Mouse (Mus musculus): Measurements from ENCODE around the gene Ppara.

Gene Ppara

DNA sequence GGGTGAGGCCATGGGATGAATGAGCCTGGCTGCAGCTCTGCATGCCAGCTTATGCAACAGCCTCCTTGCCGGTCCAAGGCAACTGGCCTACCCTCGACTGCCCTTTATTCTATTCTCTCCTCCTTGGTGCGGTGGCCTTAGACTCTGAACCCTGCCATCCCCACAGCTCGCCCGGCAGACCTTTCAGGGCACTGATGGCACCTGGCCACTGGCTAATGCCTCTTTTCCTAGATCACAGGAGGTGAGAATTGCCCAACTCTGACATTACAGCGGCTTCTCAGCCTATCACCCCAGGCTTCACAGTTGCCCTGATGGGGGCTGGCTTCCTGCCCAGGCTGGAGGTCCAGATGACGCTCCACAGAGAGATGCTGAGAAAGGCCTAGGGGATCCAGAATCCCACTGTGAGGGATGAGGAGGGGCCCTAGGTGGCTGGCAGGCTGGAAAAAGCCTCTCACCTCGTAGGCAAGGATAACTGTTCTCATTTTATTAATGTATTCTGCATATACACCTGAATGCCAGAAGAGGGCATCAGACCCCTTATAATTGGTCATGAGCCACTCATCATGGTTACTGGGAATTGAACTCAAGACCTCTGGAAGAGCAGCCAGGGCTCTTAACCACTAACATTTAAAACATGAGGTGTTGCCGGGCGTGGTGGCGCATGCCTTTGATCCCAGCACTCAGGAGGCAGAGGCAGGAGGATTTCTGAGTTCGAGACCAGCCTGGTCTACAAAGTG is 117.0 kb downstream of the Ppara start:
- no peak for DNase-seq (ENCODE audit: low spot score in 2 of 2)
